Mouse (Mus musculus): ENCODE results near the gene Ptprt. TPM values are rescaled to one million over a fixed set of nuclear protein-coding genes. Genes with fewer than 3 reads are reported as not detected.
A peak's percentile ranks its signal among the peaks of the same experiment; 100 is the strongest.

Ptprt gene
- polyA plus RNA-seq, 1 experiment from 2014 or later = 23.6 TPM

DNA sequence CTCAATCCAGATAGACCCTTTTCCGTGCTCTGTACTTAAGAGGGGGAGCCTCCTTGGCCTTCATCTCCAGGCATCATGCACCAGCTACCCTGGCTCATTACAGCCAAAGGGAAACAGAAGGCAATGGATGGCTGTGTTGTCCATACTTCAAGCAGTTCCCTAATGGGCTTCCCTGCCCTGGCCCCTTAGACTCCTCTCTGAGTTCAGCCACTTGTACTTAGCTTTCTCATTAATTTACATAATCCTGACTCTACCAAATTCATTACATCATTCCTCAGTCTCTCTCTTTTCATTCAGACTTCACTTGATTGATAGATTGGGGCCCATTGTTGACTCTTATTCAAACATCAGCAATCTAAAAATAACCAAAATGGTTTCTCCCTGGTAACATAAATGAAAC, 320.7 kb downstream of the Ptprt start:
- H3K4me1 ChIP-seq (ENCODE audit: control insufficient read depth, insufficient read depth, low read length) = no peaks in the 10 kb centered on the region
- H3K36me3 ChIP-seq (ENCODE audit: control insufficient read depth, insufficient read depth, low read length) = no peaks in the 10 kb centered on the region
- H3K9ac ChIP-seq (replicated peaks; ENCODE audit: low read depth, low read length) = no peak overlapping the region
- no peaks in the 10 kb centered on the region for H3K27me3 ChIP-seq (ENCODE audit: control insufficient read depth, insufficient read depth, low read length)
- no peak overlapping the region for H3K4me3 ChIP-seq (ENCODE audit: low read depth, low read length)
- no peak overlapping the region for H3K27ac ChIP-seq (ENCODE audit: low read depth, low read length)
- no peaks in the 10 kb centered on the region for H3K9me3 ChIP-seq (ENCODE audit: control insufficient read depth, low read length)
- 69% methylated on average over 1 of the region's 1 CpGs for WGBS
- no peak overlapping the region for H3K4me2 ChIP-seq (ENCODE audit: low read depth, low read length)
- no peak for ATAC-seq (ENCODE audit: low read depth)

DNA sequence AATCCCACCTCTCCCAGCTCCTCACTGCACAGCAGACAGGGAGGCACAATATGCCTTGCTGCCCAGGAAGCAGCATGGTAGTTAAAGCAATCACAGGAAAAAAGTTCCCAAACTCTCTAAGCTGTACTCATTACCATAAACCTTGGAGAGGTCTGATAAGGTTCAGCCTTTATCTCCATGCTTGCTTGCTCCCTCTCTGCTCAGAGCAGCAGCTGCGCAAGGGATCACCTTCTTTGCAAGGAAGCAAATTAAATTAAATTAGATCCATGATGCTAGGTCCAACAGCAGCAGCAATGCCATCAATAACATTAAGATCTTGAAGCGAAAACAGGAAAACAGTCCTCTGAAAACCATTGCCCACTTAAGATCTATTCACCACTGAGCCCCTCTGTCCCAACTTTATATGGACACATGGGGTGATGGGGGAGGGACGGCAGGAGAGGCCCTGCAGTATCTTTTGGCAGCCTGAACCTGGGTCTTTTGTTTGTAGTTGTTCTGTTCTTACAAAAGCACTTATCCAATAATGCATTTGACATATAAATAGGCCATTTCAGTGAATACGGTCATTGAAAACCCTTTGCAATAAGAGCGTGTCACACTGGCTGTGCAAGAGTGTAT, 328.8 kb downstream of the Ptprt start:
- Histone ChIP-seq H3K9ac (replicated peaks; ENCODE audit: low read depth, low read length) (no peak overlapping the region), H3K27me3 (ENCODE audit: control insufficient read depth, insufficient read depth, low read length) (no peaks in the 10 kb centered on the region), H3K4me3 (ENCODE audit: low read depth, low read length) (no peak overlapping the region), H3K36me3 (ENCODE audit: control insufficient read depth, insufficient read depth, low read length) (no peaks in the 10 kb centered on the region), H3K27ac (ENCODE audit: low read depth, low read length) (no peak overlapping the region), H3K4me1 (ENCODE audit: control insufficient read depth, insufficient read depth, low read length) (peaks cover 8% of the 10 kb centered on the region; the same call in 1 of the 2 replicates), H3K9me3 (ENCODE audit: control insufficient read depth, low read length) (no peaks in the 10 kb centered on the region), H3K4me2 (ENCODE audit: low read depth, low read length) (no peak overlapping the region)
- ATAC-seq (ENCODE audit: low read depth) = no peak
- WGBS = 24% methylated on average over 5 of the region's 5 CpGs

DNA sequence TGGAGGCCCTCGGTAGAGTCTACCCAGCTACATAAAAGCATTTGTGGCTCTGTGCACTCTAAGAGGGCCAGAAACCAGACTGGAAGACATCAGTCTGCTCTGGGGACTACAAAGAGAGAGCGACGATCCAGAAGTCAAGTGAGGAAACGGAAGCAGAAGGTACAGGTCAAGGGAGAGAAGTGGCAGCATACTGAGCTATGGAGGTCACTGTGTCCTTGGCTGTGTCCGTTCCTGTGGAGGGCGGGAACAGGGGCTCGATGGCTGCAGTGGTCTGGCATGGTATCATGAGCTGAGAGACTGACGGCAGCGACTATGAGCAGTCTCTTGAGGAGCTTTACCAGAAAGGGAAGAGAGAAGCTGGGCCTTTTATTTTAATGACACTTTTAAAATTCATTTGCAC, 331.5 kb downstream of the Ptprt start:
- ATAC-seq (ENCODE audit: low read depth) = no peak
- Histone ChIP-seq H3K9ac (replicated peaks; ENCODE audit: low read depth, low read length) (no peak overlapping the region), H3K27me3 (ENCODE audit: control insufficient read depth, insufficient read depth, low read length) (no peaks in the 10 kb centered on the region), H3K9me3 (ENCODE audit: control insufficient read depth, low read length) (no peaks in the 10 kb centered on the region), H3K27ac (ENCODE audit: low read depth, low read length) (no peak overlapping the region), H3K36me3 (ENCODE audit: control insufficient read depth, insufficient read depth, low read length) (no peaks in the 10 kb centered on the region), H3K4me2 (ENCODE audit: low read depth, low read length) (no peak overlapping the region), H3K4me1 (ENCODE audit: control insufficient read depth, insufficient read depth, low read length) (peaks cover 8% of the 10 kb centered on the region; the same call in 1 of the 2 replicates), H3K4me3 (ENCODE audit: low read depth, low read length) (no peak overlapping the region)
- WGBS = 91% methylated on average over 9 of the region's 9 CpGs

DNA sequence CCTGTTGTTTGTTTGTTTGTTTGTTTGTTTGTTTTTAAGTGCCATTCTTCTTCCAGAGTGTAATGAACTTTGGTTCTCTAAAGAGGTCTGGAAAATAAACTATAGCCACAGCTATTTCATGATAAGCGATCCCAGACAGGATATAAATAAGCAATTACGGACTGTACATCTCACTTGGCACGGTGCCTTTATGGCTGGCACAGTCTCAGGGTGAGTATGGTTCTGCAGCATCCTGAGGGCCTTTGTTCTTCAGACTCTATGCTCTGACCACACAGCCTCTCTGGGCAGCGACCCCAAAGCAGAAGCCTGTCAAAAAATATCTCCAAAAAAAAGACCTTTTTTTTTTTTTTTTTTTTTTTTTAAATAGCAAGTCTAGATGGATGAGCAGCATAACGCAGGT, 338.5 kb downstream of the Ptprt start:
- H3K9me3 ChIP-seq (ENCODE audit: control insufficient read depth, low read length) = no peaks in the 10 kb centered on the region

DNA sequence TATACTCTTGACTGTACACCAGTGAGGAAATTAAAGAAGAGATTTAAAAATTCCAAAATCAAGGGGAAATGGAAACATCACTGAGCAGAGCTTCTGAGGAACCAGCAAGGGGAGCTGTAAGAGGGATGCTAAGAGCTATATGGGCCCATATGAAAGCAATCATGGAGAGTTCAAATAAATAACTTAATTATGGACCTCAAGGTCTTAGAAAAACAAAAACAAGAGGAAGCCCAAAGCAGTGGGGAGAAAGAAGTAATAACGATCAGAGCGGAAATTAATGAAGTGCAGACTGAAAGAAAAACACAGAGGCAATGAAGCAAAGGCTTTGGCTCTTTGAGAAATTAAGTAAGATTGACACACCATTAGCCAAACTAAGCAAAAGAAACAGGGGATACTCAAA, 353.0 kb downstream of the Ptprt start:
- Histone ChIP-seq H3K36me3 (ENCODE audit: control insufficient read depth, insufficient read depth, low read length) (no peaks in the 10 kb centered on the region), H3K9me3 (ENCODE audit: control insufficient read depth, low read length) (no peaks in the 10 kb centered on the region), H3K4me1 (ENCODE audit: control insufficient read depth, insufficient read depth, low read length) (no peaks in the 10 kb centered on the region), H3K27ac (ENCODE audit: low read depth, low read length) (no peak overlapping the region), H3K9ac (replicated peaks; ENCODE audit: low read depth, low read length) (no peak overlapping the region), H3K27me3 (ENCODE audit: control insufficient read depth, insufficient read depth, low read length) (no peaks in the 10 kb centered on the region), H3K4me3 (ENCODE audit: low read depth, low read length) (no peak overlapping the region), H3K4me2 (ENCODE audit: low read depth, low read length) (no peak overlapping the region)
- 67% methylated on average over 2 of the region's 2 CpGs for WGBS
- no peak for ATAC-seq (ENCODE audit: low read depth)

More for the DNA sequence above, 338.5 kb downstream of the Ptprt start:
- Histone ChIP-seq H3K4me1 (ENCODE audit: control insufficient read depth, insufficient read depth, low read length) (no peaks in the 10 kb centered on the region), H3K36me3 (ENCODE audit: control insufficient read depth, insufficient read depth, low read length) (no peaks in the 10 kb centered on the region), H3K27ac (ENCODE audit: low read depth, low read length) (no peak overlapping the region), H3K4me3 (ENCODE audit: low read depth, low read length) (no peak overlapping the region), H3K27me3 (ENCODE audit: control insufficient read depth, insufficient read depth, low read length) (no peaks in the 10 kb centered on the region), H3K4me2 (ENCODE audit: low read depth, low read length) (no peak overlapping the region), H3K9ac (replicated peaks; ENCODE audit: low read depth, low read length) (no peak overlapping the region)
- no peak for ATAC-seq (ENCODE audit: low read depth)
- WGBS = 55% methylated on average over 5 of the region's 5 CpGs

DNA sequence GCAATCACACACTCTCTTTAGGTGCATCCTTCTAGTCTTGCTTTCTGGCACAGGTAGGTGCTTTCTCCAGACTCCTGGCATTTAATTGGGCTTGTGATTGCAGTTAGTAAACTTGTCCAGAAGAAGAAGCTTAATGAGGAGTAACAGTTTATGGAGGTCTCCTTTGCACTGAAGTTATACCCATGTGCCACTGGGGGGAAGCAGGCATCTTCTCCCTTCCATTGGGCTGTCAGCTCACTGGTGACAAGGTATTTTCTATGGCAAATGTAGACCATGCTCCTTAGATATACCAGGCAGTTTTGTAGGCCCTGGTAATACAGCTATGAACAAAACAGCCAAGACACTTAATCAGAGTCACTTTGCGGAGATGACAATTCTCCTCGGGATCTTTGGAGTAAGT, 366.9 kb downstream of the Ptprt start:
- Histone ChIP-seq H3K9ac (replicated peaks; ENCODE audit: low read depth, low read length) (no peak overlapping the region), H3K4me2 (ENCODE audit: low read depth, low read length) (no peak overlapping the region), H3K27ac (ENCODE audit: low read depth, low read length) (no peak overlapping the region), H3K9me3 (ENCODE audit: control insufficient read depth, low read length) (no peaks in the 10 kb centered on the region), H3K36me3 (ENCODE audit: control insufficient read depth, insufficient read depth, low read length) (no peaks in the 10 kb centered on the region), H3K4me3 (ENCODE audit: low read depth, low read length) (no peak overlapping the region), H3K27me3 (ENCODE audit: control insufficient read depth, insufficient read depth, low read length) (no peaks in the 10 kb centered on the region), H3K4me1 (ENCODE audit: control insufficient read depth, insufficient read depth, low read length) (no peaks in the 10 kb centered on the region)
- no peak for ATAC-seq (ENCODE audit: low read depth)
- WGBS = 83% methylated on average over 2 of the region's 2 CpGs

DNA sequence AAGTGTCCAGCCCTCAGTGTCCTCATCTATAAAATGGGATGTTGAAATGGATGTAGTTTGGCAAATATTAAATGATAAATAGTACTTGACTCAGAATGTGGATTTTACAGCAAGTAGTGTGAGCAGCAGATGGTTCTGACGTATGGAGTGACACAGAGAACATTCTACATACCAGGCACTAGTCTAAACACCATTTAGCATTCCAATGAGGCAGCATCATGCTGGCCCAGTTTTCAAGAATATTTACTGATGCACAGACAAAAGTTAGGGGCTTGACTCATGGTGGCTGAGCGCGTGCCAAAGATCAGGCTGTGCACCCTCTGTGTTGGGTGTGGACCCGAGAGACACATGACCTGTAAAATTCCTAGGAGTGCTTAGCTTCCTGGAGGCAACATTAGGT, 378.3 kb downstream of the Ptprt start:
- Histone ChIP-seq H3K27me3 (ENCODE audit: control insufficient read depth, insufficient read depth, low read length) (no peaks in the 10 kb centered on the region), H3K27ac (ENCODE audit: low read depth, low read length) (no peak overlapping the region), H3K9me3 (ENCODE audit: control insufficient read depth, low read length) (no peaks in the 10 kb centered on the region), H3K9ac (replicated peaks; ENCODE audit: low read depth, low read length) (no peak overlapping the region), H3K4me3 (ENCODE audit: low read depth, low read length) (no peak overlapping the region), H3K4me2 (ENCODE audit: low read depth, low read length) (no peak overlapping the region), H3K4me1 (ENCODE audit: control insufficient read depth, insufficient read depth, low read length) (no peaks in the 10 kb centered on the region), H3K36me3 (ENCODE audit: control insufficient read depth, insufficient read depth, low read length) (no peaks in the 10 kb centered on the region)
- WGBS = 67% methylated on average over 4 of the region's 4 CpGs
- ATAC-seq (ENCODE audit: low read depth) = 0 out of 2 replicates have a peak, but pooled peaks have one; percentile 51

- Histone ChIP-seq H3K9ac (replicated peaks; ENCODE audit: low read depth, low read length) (no peak overlapping the region), H3K36me3 (ENCODE audit: control insufficient read depth, insufficient read depth, low read length) (no peaks in the 10 kb centered on the region), H3K27me3 (ENCODE audit: control insufficient read depth, insufficient read depth, low read length) (no peaks in the 10 kb centered on the region), H3K4me2 (ENCODE audit: low read depth, low read length) (no peak overlapping the region), H3K27ac (ENCODE audit: low read depth, low read length) (no peak overlapping the region), H3K4me3 (ENCODE audit: low read depth, low read length) (no peak overlapping the region), H3K9me3 (ENCODE audit: control insufficient read depth, low read length) (no peaks in the 10 kb centered on the region), H3K4me1 (ENCODE audit: control insufficient read depth, insufficient read depth, low read length) (no peaks in the 10 kb centered on the region)
- 14% methylated on average over 10 of the region's 10 CpGs for WGBS
- ATAC-seq (ENCODE audit: low read depth) = peak; percentile 94
These were observed 378.8 kb downstream of the Ptprt start for GRCm38 (mm10) chr2:162282121-162282520.

- no peaks in the 10 kb centered on the region for H3K36me3 ChIP-seq (ENCODE audit: control insufficient read depth, insufficient read depth, low read length)
- H3K4me3 ChIP-seq (ENCODE audit: low read depth, low read length) = no peak overlapping the region
- H3K9me3 ChIP-seq (ENCODE audit: control insufficient read depth, low read length) = no peaks in the 10 kb centered on the region
- ATAC-seq (ENCODE audit: low read depth) = no peak
- H3K4me1 ChIP-seq (ENCODE audit: control insufficient read depth, insufficient read depth, low read length) = no peaks in the 10 kb centered on the region
- no peak overlapping the region for H3K27ac ChIP-seq (ENCODE audit: low read depth, low read length)
- WGBS = 66% methylated on average over 4 of the region's 4 CpGs
- no peak overlapping the region for H3K4me2 ChIP-seq (ENCODE audit: low read depth, low read length)
- no peaks in the 10 kb centered on the region for H3K27me3 ChIP-seq (ENCODE audit: control insufficient read depth, insufficient read depth, low read length)
- H3K9ac ChIP-seq (replicated peaks; ENCODE audit: low read depth, low read length) = no peak overlapping the region
These were observed 387.1 kb downstream of the Ptprt start for GRCm38 (mm10) chr2:162273826-162274225.

All from neural tube, embryonic 14.5 days (tissue).